In genomic region chr1:88744261-88744660, GRCm38 (mm10) we compare ENCODE assay signal across 14 mouse cellular contexts.
"Had no signal": no experiment of that assay in that cellular context is flagged by ENCODE, and none has a peak within 500 bp of the region (broad histone marks: within the 10 kb centered on the region; RNA-seq: fewer than 3 reads in every experiment).

No protein-coding gene starts in this region.

- DNase-seq: cerebellum, adult 9-11 months; cerebellum, postnatal 10 days; cerebellum, postnatal 14 days; cerebellum, postnatal 25 days; cerebellum, postnatal 36 days; embryo, embryonic 11 days; forebrain, postnatal 0 days; gastrocnemius, adult 2 months; gastrocnemius, postnatal 10 days; gastrocnemius, postnatal 14 days; gastrocnemius, postnatal 25 days; gastrocnemius, postnatal 36 days; heart, adult 18-20 months; heart, adult 2 months had no signal
